Mouse (Mus musculus) spleen, adult 2 months (tissue): ENCODE data around the gene Hpcal4.

Source experiments
- CTCF ChIP-seq: fragments of 200-500 bp; IDR thresholded peaks from 2 replicates; pipeline ENCODE4 v1.5.1; 2011; ENCODE audit warnings: mild to moderate bottlenecking, inconsistent platforms; ENCODE audit not compliant: insufficient read depth, insufficient read length, insufficient replicate concordance; ENCODE audit errors: extremely low read depth
- POLR2A ChIP-seq: fragments of 200-500 bp; IDR thresholded peaks from 2 replicates; pipeline ENCODE4 v1.6.1; 2011; ENCODE audit warnings: low read depth, low read length, inconsistent platforms

GRCm38 (mm10) chr4:123147446-123148150 is 35.4 kb upstream of the Hpcal4 start:
- no peak for TF ChIP-seq CTCF
- no peak for TF ChIP-seq POLR2A
